Mouse (Mus musculus) heart, embryonic 14.5 days (tissue): ENCODE data around the gene Zfyve19. TPM values are rescaled to one million over a fixed set of nuclear protein-coding genes. Genes with fewer than 3 reads are reported as not detected.
A peak's percentile ranks its signal among the peaks of the same experiment; 100 is the strongest.

Experiments used
- ATAC-seq: fragments of 200-750 bp; cut with Nextera tagmentation; 2 replicates; pipeline ENCODE4 v1.8.0; 2017; ENCODE audit warnings: low read depth, moderate TSS enrichment; ENCODE audit not compliant: insufficient number of reproducible peaks, insufficient read depth, low FRiP score
- H3K27ac ChIP-seq, 2 experiments: fragments of 200-500 bp in 1 of 2; fragments of 300-500 bp in 1 of 2; sonication (generic) in 1 of 2; replicated peaks in 1 of 2; 2 replicates each; pipeline ENCODE4 v1.5.1; 2012 to 2014; ENCODE audit warnings: low read depth in 2 of 2, low read length in 2 of 2, control low read depth in 1 of 2, mild to moderate bottlenecking in 1 of 2, mixed read lengths in 1 of 2; ENCODE audit not compliant: control insufficient read depth in 1 of 2, insufficient read depth in 1 of 2
- H3K27me3 ChIP-seq: fragments of 300-500 bp; sonication (generic); 2 replicates; pipeline ENCODE4 v1.6.1; 2014; ENCODE audit warnings: mild to moderate bottlenecking, low read length, control low read depth; ENCODE audit not compliant: control insufficient read depth, insufficient read depth
- H3K36me3 ChIP-seq: fragments of 300-500 bp; sonication (generic); 2 replicates; pipeline ENCODE4 v1.6.1; 2014; ENCODE audit warnings: mild to moderate bottlenecking, control low read depth, low read length, mixed read lengths; ENCODE audit not compliant: control insufficient read depth, insufficient read depth
- H3K4me1 ChIP-seq, 2 experiments: fragments of 200-500 bp in 1 of 2; fragments of 300-500 bp in 1 of 2; sonication (generic) in 1 of 2; 2 replicates each; pipeline ENCODE4 v1.6.1; 2012 to 2014; ENCODE audit warnings: low read length in 2 of 2, control low read depth in 1 of 2, mixed read lengths in 1 of 2; ENCODE audit not compliant: control insufficient read depth in 2 of 2, insufficient read depth in 2 of 2
- H3K4me2 ChIP-seq: fragments of 300-500 bp; sonication (generic); 2 replicates; pipeline ENCODE4 v1.6.1; 2014; ENCODE audit warnings: mild to moderate bottlenecking, low read length
- H3K4me3 ChIP-seq, 2 experiments: fragments of 200-500 bp in 1 of 2; fragments of 300-500 bp in 1 of 2; sonication (generic) in 1 of 2; 2 replicates each; pipeline ENCODE4 v1.5.1; 2012 to 2014; ENCODE audit warnings: low read length in 2 of 2, mild to moderate bottlenecking in 2 of 2, control low read depth in 1 of 2, low read depth in 1 of 2, moderate library complexity in 1 of 2; ENCODE audit not compliant: control insufficient read depth in 1 of 2, insufficient read depth in 1 of 2
- H3K9ac ChIP-seq: fragments of 300-500 bp; sonication (generic); 2 replicates; pipeline ENCODE4 v1.6.1; 2014; ENCODE audit warnings: mild to moderate bottlenecking, low read length
- H3K9me3 ChIP-seq: fragments of 300-500 bp; sonication (generic); 2 replicates; pipeline ENCODE4 v1.6.1; 2016; ENCODE audit warnings: low read length, control low read depth; ENCODE audit not compliant: control insufficient read depth
- WGBS: fragments of 180-500 bp; shearing (Covaris S2); extraction: QIAGEN DNeasy Blood & Tissue Kit; methylation state at CpG from one replicate; pipeline ENCODE4 v1.1.7; 2014; 5-methylcytosine and 5-hydroxymethylcytosine counted together
- polyA plus RNA-seq: library from polyadenylated mRNA; unstranded; fragments of >200 nt; fragmentation: Nextera tagmentation; extraction: Ambion mirVana; gene quantifications from 2 replicates; pipeline ENCODE4 v1.2.1, GENCODE M21; 2014

Zfyve19 gene
- polyA plus RNA-seq, 1 experiment from 2014 or later = 32.4 TPM

DNA sequence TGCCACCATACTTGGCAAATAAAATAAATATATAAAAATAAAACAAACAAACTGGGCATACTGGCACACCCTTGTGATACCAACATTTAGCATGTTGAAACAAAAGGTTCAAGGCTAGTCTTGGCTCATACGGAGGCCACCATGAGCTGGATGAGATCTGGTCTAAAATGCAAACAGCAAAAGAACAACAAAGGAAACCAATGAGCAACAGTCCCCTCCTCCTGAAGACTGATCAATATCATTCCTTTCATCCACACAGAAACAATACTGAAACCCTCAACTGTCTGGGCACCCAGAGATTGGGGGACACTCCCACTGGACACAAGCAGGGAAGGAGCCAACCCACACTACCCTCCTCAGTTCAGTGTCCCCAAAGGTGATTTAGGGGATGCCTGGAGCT is 10.9 kb upstream of the Zfyve19 start:
- 90% methylated on average over 1 of the region's 1 CpGs for WGBS
- Histone ChIP-seq H3K4me3 (no peak overlapping the region), H3K9me3 (no peaks in the 10 kb centered on the region), H3K4me2 (no peak overlapping the region), H3K36me3 (no peaks in the 10 kb centered on the region), H3K9ac (no peak overlapping the region), H3K27ac (no peak overlapping the region), H3K27me3 (no peaks in the 10 kb centered on the region), H3K4me1 (peaks cover 0 to 5% of the 10 kb centered on the region in 2 experiments; a peak in 1 of 4 replicates)
- ATAC-seq = no peak

DNA sequence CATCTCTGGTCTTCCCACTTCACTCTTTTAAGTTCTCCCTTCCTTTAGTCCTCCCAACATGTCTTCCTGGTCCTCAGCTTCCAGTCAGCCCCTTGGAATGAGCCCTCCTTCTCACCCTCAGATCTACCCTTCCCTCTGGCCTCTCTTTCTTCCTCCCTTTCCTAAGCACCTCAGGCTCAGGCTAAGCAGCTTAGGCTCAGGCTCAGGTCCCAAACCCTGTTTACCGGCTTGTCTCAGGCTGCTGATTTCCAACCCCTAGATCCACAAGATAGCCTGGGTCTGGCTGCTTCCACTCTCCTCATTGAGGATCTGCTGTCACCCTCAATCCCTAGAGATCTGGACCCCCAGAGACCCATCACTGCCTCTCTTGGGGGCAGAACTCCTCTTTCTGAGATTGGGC is 10.4 kb upstream of the Zfyve19 start:
- no peak overlapping the region for H3K27ac ChIP-seq
- no peaks in the 10 kb centered on the region for H3K27me3 ChIP-seq
- H3K9me3 ChIP-seq = no peaks in the 10 kb centered on the region
- H3K4me3 ChIP-seq = no peak overlapping the region
- no peak for ATAC-seq
- H3K4me2 ChIP-seq = no peak overlapping the region
- 35% methylated on average over 1 of the region's 1 CpGs for WGBS
- peaks cover 5 to 6% of the 10 kb centered on the region in 2 experiments; a peak in 1 of 4 replicates for H3K4me1 ChIP-seq
- no peak overlapping the region for H3K9ac ChIP-seq
- H3K36me3 ChIP-seq = no peaks in the 10 kb centered on the region

GRCm38 (mm10) chr2:119198934-119199333 is 9.5 kb upstream of the Zfyve19 start:
- H3K27me3 ChIP-seq = no peaks in the 10 kb centered on the region
- H3K9ac ChIP-seq = no peak overlapping the region
- H3K9me3 ChIP-seq = no peaks in the 10 kb centered on the region
- peaks cover 5 to 8% of the 10 kb centered on the region in 2 experiments; a peak in 2 of 4 replicates for H3K4me1 ChIP-seq
- 75% methylated on average over 3 of the region's 3 CpGs for WGBS
- no peak for ATAC-seq
- H3K27ac ChIP-seq = no peak overlapping the region
- no peak overlapping the region for H3K4me3 ChIP-seq
- H3K4me2 ChIP-seq = no peak overlapping the region
- H3K36me3 ChIP-seq = no peaks in the 10 kb centered on the region

GRCm38 (mm10) chr2:119202914-119203453 is 5.4 kb upstream of the Zfyve19 start:
- Histone ChIP-seq H3K4me1 (peaks cover 5 to 8% of the 10 kb centered on the region in 2 experiments; a peak in 2 of 4 replicates), H3K4me2 (no peak overlapping the region), H3K27me3 (no peaks in the 10 kb centered on the region), H3K4me3 (no peak overlapping the region), H3K9me3 (no peaks in the 10 kb centered on the region), H3K9ac (no peak overlapping the region), H3K27ac (no peak overlapping the region), H3K36me3 (no peaks in the 10 kb centered on the region)
- ATAC-seq = no peak
- 52% methylated on average over 5 of the region's 5 CpGs for WGBS

DNA sequence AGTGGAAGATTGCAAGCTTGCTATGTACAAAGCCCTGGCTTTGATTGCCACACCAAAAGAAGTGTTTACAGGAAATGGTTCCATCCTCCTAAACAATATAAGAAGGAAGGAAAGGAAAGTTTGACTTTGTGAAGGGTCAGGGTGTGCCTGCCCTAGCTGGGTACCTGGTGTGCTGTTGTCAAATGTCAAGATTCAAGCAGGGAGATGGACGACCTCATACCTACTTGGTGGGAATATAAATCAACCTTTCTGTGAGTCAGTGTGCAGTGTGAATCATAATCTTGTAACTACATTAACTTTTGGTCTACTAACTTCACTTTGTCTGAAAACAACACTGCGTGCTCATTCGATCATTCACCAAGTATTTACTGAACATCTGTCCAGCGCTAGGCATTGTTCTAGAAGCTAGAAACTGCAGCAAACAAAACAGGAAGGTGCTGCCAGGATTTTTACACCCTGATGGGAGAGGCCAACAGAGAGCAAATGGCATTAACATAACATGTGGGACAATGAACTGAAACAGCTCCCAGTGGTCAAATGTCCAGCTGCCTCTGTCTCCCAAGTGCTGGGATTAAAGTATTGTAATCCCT is 4.5 kb upstream of the Zfyve19 start:
- Histone ChIP-seq H3K9me3 (no peaks in the 10 kb centered on the region), H3K27me3 (no peaks in the 10 kb centered on the region), H3K27ac (no peak overlapping the region), H3K36me3 (no peaks in the 10 kb centered on the region), H3K4me2 (no peak overlapping the region), H3K9ac (no peak overlapping the region), H3K4me3 (no peak overlapping the region), H3K4me1 (peaks cover 5 to 8% of the 10 kb centered on the region in 2 experiments; a peak in 2 of 4 replicates)
- no peak for ATAC-seq
- WGBS = 64% methylated on average over 4 of the region's 4 CpGs

DNA sequence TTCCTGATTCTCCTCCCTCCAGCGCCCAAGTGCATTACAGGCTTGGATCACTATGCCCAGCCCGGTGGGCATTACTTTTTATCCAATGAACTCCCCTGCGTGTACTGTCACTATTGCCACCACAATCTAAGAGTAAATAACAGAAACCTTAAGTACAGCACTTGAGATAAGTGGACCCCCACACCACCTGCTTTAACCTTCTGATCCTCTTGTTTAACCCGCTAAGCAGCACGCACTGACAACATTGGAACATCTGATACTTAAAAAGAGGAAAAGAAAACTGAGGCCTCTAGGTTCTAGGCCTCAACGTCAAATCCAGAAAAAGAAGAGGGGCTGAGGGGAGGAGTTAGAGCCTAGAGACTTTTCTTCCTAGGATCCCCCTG is 465 bp upstream of the Zfyve19 start:
- peaks cover 7 to 11% of the 10 kb centered on the region in 2 experiments; a peak in 3 of 4 replicates for H3K4me1 ChIP-seq
- peak overlapping the region; percentile 67 for H3K4me2 ChIP-seq
- ATAC-seq = no peak
- H3K27me3 ChIP-seq = no peaks in the 10 kb centered on the region
- peak overlapping the region; percentile 77 to 92 for H3K4me3 ChIP-seq
- H3K9ac ChIP-seq = peak overlapping the region; percentile 75
- peaks cover 26% of the 10 kb centered on the region for H3K36me3 ChIP-seq
- WGBS = 12% methylated on average over 6 of the region's 6 CpGs
- H3K27ac ChIP-seq = peak overlapping the region; percentile 87 to 93
- no peaks in the 10 kb centered on the region for H3K9me3 ChIP-seq

DNA sequence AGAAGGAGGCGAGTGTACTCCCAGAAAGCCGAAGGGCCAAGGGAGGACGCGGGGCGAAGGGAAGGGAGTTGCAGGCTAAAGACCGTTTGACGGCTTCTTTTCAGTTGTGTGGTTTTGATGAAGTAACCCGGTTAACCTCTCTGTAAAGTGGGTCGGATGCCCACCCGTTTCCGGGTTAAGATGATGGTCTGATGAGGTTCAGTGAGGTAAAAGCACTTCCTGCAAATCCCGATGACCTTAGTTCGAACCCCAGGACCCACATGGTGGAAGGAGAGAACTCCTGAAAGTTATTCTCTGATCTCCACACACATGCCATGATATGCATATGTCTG is 725 bp downstream of the Zfyve19 start:
- Histone ChIP-seq H3K4me3 (peak overlapping the region; percentile 71 to 77), H3K9ac (peak overlapping the region; percentile 83), H3K4me1 (peaks cover 6 to 7% of the 10 kb centered on the region in 2 experiments; a peak in 3 of 4 replicates), H3K27ac (peak overlapping the region; percentile 15 to 64; a peak in 2 of 4 replicates), H3K9me3 (no peaks in the 10 kb centered on the region), H3K4me2 (peak overlapping the region; percentile 67), H3K27me3 (no peaks in the 10 kb centered on the region), H3K36me3 (peaks cover 36% of the 10 kb centered on the region)
- no peak for ATAC-seq
- under 1% methylated on average over 13 of the region's 13 CpGs for WGBS
